Mouse (Mus musculus): Measurements from ENCODE around the gene Prss46. TPM values are rescaled to one million over a fixed set of nuclear protein-coding genes. Genes with fewer than 3 reads are reported as not detected.
"Not testable (repeated sequence)": the region's sequence is repeated elsewhere in the genome, so short reads cannot be mapped to it uniquely, and the experiment has no call there.

Gene Prss46
- not detected in 2 replicates for total RNA-seq (2014; rRNA removed)
- not detected in 2 replicates for polyA plus RNA-seq (2015; fragmentation: Nextera tagmentation; extraction: Ambion mirVana)

- H3K27ac ChIP-seq: no peak within 1 kb of the TSS
- no peaks in the 10 kb centered on the region for H3K9me3 ChIP-seq (ENCODE audit: low read length)
- H3K4me1 ChIP-seq (ENCODE audit: insufficient read depth, low read length): no peaks in the 10 kb centered on the region
- no peaks in the 10 kb centered on the region for H3K27me3 ChIP-seq (ENCODE audit: insufficient read depth, low read length)
- no peak for TF ChIP-seq CTCF (IDR thresholded peaks at IDR 0.05; ENCODE audit: low read depth)
- DNase-seq (ENCODE audit: low spot score): no peak
- H3K36me3 ChIP-seq (ENCODE audit: insufficient read depth, low read length): no peaks in the 10 kb centered on the region
- no peak for ATAC-seq
- H3K4me2 ChIP-seq (ENCODE audit: low read depth, low read length): no peak within 1 kb of the TSS
- no peak within 1 kb of the TSS for H3K4me3 ChIP-seq (ENCODE audit: low read length)
- WGBS: 87% methylated on average over 10 of the region's 10 CpGs
- no peak within 1 kb of the TSS for H3K9ac ChIP-seq (replicated peaks; ENCODE audit: low read length)
Observed at GRCm38 (mm10) chr9:110844206-110844605, at the start of gene Prss46. Prss46 (plus strand) TSS chr9:110844506.

GRCm38 (mm10) chr9:110797013-110797412 lies 47.3 kb upstream of the Prss46 start:
- H3K9ac ChIP-seq (replicated peaks; ENCODE audit: low read length): no peak overlapping the region
- H3K4me2 ChIP-seq (ENCODE audit: low read depth, low read length): no peak overlapping the region
- no peak for DNase-seq (ENCODE audit: low spot score)
- H3K36me3 ChIP-seq (ENCODE audit: insufficient read depth, low read length): no peaks in the 10 kb centered on the region
- H3K4me3 ChIP-seq (ENCODE audit: low read length): no peak overlapping the region
- H3K27me3 ChIP-seq (ENCODE audit: insufficient read depth, low read length): no peaks in the 10 kb centered on the region
- H3K9me3 ChIP-seq (ENCODE audit: low read length): no peaks in the 10 kb centered on the region
- ATAC-seq: no peak
- 88% methylated on average over 10 of the region's 10 CpGs for WGBS
- TF ChIP-seq CTCF (IDR thresholded peaks at IDR 0.05; ENCODE audit: low read depth): no peak
- H3K4me1 ChIP-seq (ENCODE audit: insufficient read depth, low read length): no peaks in the 10 kb centered on the region
- no peak overlapping the region for H3K27ac ChIP-seq

GRCm38 (mm10) chr9:110797866-110798265 lies 46.4 kb upstream of the Prss46 start, which contains the start of gene Prss42:
Prss42 (plus strand) TSS chr9:110798166.
- H3K36me3 ChIP-seq (ENCODE audit: insufficient read depth, low read length): no peaks in the 10 kb centered on the region
- H3K9me3 ChIP-seq (ENCODE audit: low read length): no peaks in the 10 kb centered on the region
- no peak for TF ChIP-seq CTCF (IDR thresholded peaks at IDR 0.05; ENCODE audit: low read depth)
- no peak within 1 kb of the TSS for H3K4me2 ChIP-seq (ENCODE audit: low read depth, low read length)
- DNase-seq (ENCODE audit: low spot score): no peak
- WGBS: 92% methylated on average over 14 of the region's 14 CpGs
- no peak within 1 kb of the TSS for H3K27ac ChIP-seq
- ATAC-seq: no peak
- no peaks in the 10 kb centered on the region for H3K4me1 ChIP-seq (ENCODE audit: insufficient read depth, low read length)
- H3K27me3 ChIP-seq (ENCODE audit: insufficient read depth, low read length): no peaks in the 10 kb centered on the region
- no peak within 1 kb of the TSS for H3K9ac ChIP-seq (replicated peaks; ENCODE audit: low read length)
- no peak within 1 kb of the TSS for H3K4me3 ChIP-seq (ENCODE audit: low read length)

- no peak overlapping the region for H3K4me2 ChIP-seq (ENCODE audit: low read depth, low read length)
- WGBS: 93% methylated on average over 8 of the region's 8 CpGs
- H3K4me3 ChIP-seq (ENCODE audit: low read length): no peak overlapping the region
- no peaks in the 10 kb centered on the region for H3K4me1 ChIP-seq (ENCODE audit: insufficient read depth, low read length)
- ATAC-seq: no peak
- H3K9ac ChIP-seq (replicated peaks; ENCODE audit: low read length): no peak overlapping the region
- H3K27me3 ChIP-seq (ENCODE audit: insufficient read depth, low read length): no peaks in the 10 kb centered on the region
- no peak for TF ChIP-seq CTCF (IDR thresholded peaks at IDR 0.05; ENCODE audit: low read depth)
- no peaks in the 10 kb centered on the region for H3K36me3 ChIP-seq (ENCODE audit: insufficient read depth, low read length)
- no peak overlapping the region for H3K27ac ChIP-seq
- no peaks in the 10 kb centered on the region for H3K9me3 ChIP-seq (ENCODE audit: low read length)
- DNase-seq (ENCODE audit: low spot score): no peak
Observed at GRCm38 (mm10) chr9:110800834-110801479, 43.3 kb upstream of the Prss46 start.

- TF ChIP-seq CTCF (IDR thresholded peaks at IDR 0.05; ENCODE audit: low read depth): no peak
- H3K36me3 ChIP-seq (ENCODE audit: insufficient read depth, low read length): no peaks in the 10 kb centered on the region
- H3K4me1 ChIP-seq (ENCODE audit: insufficient read depth, low read length): no peaks in the 10 kb centered on the region
- WGBS: 71% methylated on average over 4 of the region's 4 CpGs
- ATAC-seq: no peak
- no peak overlapping the region for H3K27ac ChIP-seq
- H3K9ac ChIP-seq (replicated peaks; ENCODE audit: low read length): no peak overlapping the region
- H3K27me3 ChIP-seq (ENCODE audit: insufficient read depth, low read length): no peaks in the 10 kb centered on the region
- H3K9me3 ChIP-seq (ENCODE audit: low read length): no peaks in the 10 kb centered on the region
- H3K4me3 ChIP-seq (ENCODE audit: low read length): no peak overlapping the region
- no peak overlapping the region for H3K4me2 ChIP-seq (ENCODE audit: low read depth, low read length)
- DNase-seq (ENCODE audit: low spot score): no peak
Observed at GRCm38 (mm10) chr9:110803294-110803693, 41.0 kb upstream of the Prss46 start.

- no peak overlapping the region for H3K27ac ChIP-seq
Observed at GRCm38 (mm10) chr9:110810051-110810450, 34.3 kb upstream of the Prss46 start.

GRCm38 (mm10) chr9:110813789-110814188 lies 30.5 kb upstream of the Prss46 start, which contains the start of gene Prss44:
Prss44 (plus strand) TSS chr9:110813994.
- Histone ChIP-seq H3K36me3 (ENCODE audit: insufficient read depth, low read length) (no peaks in the 10 kb centered on the region), H3K27ac (no peak within 1 kb of the TSS), H3K4me3 (ENCODE audit: low read length) (no peak within 1 kb of the TSS), H3K4me2 (ENCODE audit: low read depth, low read length) (no peak within 1 kb of the TSS), H3K27me3 (ENCODE audit: insufficient read depth, low read length) (no peaks in the 10 kb centered on the region), H3K9ac (replicated peaks; ENCODE audit: low read length) (no peak within 1 kb of the TSS), H3K4me1 (ENCODE audit: insufficient read depth, low read length) (no peaks in the 10 kb centered on the region), H3K9me3 (ENCODE audit: low read length) (no peaks in the 10 kb centered on the region)
- no peak for DNase-seq (ENCODE audit: low spot score)
- ATAC-seq: no peak
- no peak for TF ChIP-seq CTCF (IDR thresholded peaks at IDR 0.05; ENCODE audit: low read depth)
- WGBS: 65% methylated on average over 18 of the region's 18 CpGs

More at GRCm38 (mm10) chr9:110810051-110810450, 34.3 kb upstream of the Prss46 start:
- no peaks in the 10 kb centered on the region for H3K36me3 ChIP-seq (ENCODE audit: insufficient read depth, low read length)
- DNase-seq (ENCODE audit: low spot score) (no peak), ATAC-seq (no peak)
- no peak overlapping the region for H3K9ac ChIP-seq (replicated peaks; ENCODE audit: low read length)
- no peaks in the 10 kb centered on the region for H3K27me3 ChIP-seq (ENCODE audit: insufficient read depth, low read length)
- TF ChIP-seq CTCF (IDR thresholded peaks at IDR 0.05; ENCODE audit: low read depth): no peak
- no peak overlapping the region for H3K4me3 ChIP-seq (ENCODE audit: low read length)
- no peaks in the 10 kb centered on the region for H3K9me3 ChIP-seq (ENCODE audit: low read length)
- H3K4me2 ChIP-seq (ENCODE audit: low read depth, low read length): no peak overlapping the region
- WGBS: 94% methylated on average over 4 of the region's 4 CpGs
- no peaks in the 10 kb centered on the region for H3K4me1 ChIP-seq (ENCODE audit: insufficient read depth, low read length)

- H3K9ac ChIP-seq (replicated peaks; ENCODE audit: low read length); DNase-seq (ENCODE audit: low spot score); H3K36me3 ChIP-seq (ENCODE audit: insufficient read depth, low read length); H3K4me1 ChIP-seq (ENCODE audit: insufficient read depth, low read length); H3K4me2 ChIP-seq (ENCODE audit: low read depth, low read length); H3K4me3 ChIP-seq (ENCODE audit: low read length); H3K27ac ChIP-seq; H3K27me3 ChIP-seq (ENCODE audit: insufficient read depth, low read length); H3K9me3 ChIP-seq (ENCODE audit: low read length); ATAC-seq: not testable (repeated sequence)
Observed at GRCm38 (mm10) chr9:110820546-110820945, 23.8 kb upstream of the Prss46 start.
